Mouse (Mus musculus): Measurements from ENCODE around the gene Bsx.

The Bsx gene

DNA sequence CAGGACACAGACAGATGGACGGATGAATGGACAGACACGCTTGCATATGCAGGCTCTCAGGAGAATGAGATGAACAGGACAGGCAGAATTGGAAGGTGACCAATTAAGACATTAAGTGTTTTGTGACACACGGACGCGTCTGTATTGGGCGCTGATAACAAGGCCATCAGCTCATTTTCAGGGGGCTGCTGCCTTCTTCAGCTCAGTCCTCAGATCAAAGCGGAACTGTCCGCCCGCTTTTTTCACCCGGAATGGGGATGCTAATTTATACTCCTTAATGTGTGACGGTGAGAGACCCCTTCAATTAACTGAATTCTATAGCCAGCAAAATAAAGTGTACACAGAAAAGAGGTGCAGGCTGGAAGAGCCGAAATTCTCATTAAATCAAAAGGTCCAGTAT lies 15.5 kb downstream of the Bsx start:
- no peak for DNase-seq (ENCODE audit: low spot score in 2 of 2)

DNA sequence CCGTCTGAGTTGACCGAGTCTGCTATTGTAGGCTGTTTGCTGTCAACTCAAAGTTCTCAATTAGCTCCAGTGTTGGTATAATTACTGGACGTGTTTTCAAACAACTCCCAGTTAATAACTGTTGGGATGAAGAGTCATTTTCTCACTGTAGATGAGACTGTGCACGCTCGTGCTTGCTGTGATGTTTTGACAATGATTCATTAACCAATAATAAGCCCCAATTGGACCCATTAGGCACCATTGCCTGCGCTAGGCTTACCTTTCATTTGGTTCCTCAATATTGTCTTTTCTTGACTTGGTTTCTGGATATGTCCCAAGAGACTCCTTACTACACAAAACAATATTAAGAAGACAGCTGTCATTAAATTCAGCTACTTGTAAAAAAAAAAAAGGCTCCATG lies 18.5 kb downstream of the Bsx start:
- no peak for DNase-seq (ENCODE audit: low spot score in 2 of 2)

DNA sequence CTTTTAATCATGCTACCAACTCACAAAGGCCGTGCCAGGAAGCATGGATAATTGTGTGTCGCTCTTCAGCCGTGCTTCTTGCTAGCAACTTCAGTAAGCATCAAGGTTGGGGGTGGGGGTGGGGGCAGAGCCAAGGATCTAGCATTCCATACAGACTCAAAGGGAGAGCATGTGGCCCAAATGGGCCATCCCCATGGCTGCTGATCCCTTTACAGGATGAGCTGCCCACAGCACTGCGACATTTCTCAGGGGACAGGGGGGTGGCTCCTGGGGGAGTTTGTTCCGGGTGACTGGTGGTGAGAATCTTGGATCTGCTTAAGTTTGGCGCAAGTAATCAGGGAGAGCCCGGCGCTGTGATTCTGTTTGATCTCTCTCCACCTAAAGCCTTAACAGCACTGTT lies 33.5 kb downstream of the Bsx start:
- DNase-seq (ENCODE audit: low spot score in 2 of 2) = no peak

DNA sequence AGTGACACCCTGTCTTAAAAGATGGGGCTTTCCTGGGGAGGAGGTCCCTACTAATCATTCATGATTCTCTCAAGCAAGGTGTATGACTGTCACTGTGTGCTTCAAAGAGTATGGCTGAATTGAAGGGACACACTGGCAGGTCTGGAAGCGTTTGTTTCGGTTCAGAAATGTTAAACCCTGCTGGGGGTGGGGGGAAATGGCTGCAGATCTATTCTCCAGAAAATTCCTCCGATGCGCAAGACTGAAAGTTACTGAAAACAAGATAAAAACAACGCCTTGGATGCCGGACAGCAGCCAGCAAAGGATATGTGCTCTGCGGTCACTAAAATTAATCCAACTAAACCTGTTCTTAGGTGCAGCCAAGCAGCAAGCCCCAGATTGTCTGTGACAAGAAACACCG lies 34.5 kb downstream of the Bsx start:
- DNase-seq (ENCODE audit: low spot score in 2 of 2) = no peak

DNA sequence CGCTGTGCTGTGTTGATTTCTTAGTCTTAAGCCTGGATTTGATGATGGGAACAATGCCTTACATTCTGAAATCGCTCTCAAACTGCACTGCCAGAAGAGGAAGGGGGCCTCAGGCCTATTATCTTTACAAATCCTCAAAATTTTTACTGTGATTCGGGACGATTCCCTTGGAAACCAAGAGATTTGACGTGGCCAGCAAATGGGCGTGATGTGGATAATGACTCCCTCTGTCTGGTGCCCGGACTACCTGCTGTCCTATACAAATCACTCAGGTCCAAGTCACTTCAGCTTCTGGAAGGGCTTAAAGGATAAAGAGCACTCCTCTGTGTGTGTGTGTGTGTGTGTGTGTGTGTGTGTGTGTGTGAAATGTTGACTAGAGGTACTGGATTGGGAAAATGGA lies 35.0 kb downstream of the Bsx start:
- DNase-seq (ENCODE audit: low spot score in 2 of 2) = no peak

DNA sequence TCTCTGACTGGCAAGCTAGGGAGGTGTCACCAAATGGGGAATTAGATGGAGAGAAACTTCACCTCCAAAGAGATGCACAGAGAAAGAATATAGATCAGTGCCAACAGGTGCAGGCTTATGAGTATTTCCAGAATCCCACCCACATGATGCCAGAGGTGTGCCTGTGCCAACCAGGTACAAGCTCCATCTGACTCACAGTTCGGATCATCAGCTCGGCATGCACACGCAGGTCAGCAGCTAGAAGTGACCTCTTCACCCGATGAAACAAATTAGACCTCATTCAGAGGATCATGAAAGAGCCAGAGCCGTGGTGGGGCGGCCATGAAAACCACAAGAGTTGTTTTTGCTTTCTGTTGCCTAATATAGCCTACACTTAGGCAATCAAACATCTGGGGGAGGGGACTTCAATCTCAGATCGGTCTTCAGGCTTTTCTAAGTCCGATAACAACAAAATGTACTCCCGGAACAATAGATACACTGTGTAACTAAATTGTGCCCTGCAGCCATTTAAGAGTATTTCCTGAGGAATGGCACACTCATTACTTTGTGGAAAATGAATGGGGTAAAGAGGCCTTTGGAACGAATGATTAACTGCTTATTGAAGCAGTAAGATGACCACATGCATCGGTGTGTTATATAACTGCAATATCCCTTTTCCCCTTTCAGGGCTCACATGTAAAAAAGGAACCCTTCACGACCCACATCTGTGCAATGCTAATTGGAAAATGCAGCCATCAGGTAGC lies 44.1 kb downstream of the Bsx start:
- DNase-seq (ENCODE audit: low spot score in 2 of 2) = no peak

DNA sequence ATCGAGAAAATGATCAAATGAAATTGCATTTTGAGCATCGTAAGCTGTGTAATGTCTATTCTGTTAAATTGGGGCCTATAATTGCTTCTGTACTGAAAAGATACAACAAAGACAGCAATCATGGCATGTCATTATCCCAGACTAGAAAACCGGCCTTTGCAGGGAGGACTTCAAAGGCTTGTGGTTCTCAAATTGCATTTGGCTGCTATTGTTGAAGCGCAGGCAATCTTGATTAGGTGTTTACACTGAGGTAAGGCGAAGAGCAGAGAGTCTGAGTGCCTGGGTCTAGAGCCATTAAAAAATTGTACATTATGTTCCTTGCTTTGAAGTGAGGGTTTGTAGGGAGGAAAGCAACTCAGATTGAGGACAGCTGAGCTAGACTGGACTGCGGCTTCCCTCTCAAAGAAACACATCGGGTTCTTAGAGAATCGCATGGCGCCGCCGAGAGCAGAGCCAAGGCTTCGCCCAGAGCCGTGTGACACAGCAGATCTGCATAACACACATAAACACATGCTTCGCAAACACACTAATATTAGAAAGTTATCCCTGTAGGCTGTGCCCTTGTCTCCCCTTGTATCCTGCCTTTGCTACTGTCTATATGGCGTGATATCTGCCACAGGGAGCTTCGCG lies 53.5 kb downstream of the Bsx start:
- DNase-seq (ENCODE audit: low spot score in 2 of 2) = no peak

Data from spleen, postnatal 10 days (tissue).